ENCODE assay signal across 8 mouse cellular contexts in genomic region chr5:92138093-92138621, GRCm38 (mm10). TPM values are rescaled to one million over a fixed set of nuclear protein-coding genes. Genes with fewer than 3 reads are reported as not detected.
DNase-seq lines count a peak whose midpoint lies in the region; ATAC-seq lines count a peak whose summit lies in the region.

No protein-coding gene starts in this region.

- H3K4me1 ChIP-seq in embryonic facial prominence, embryonic 12.5 days = peaks cover 21% of the 10 kb centered on the region
- H3K4me1 ChIP-seq in heart, embryonic 10.5 days = peaks cover 25% of the 10 kb centered on the region
- peaks cover 12% of the 10 kb centered on the region for H3K4me1 ChIP-seq in lung, embryonic 16.5 days (replicated peaks; ENCODE audit: control insufficient read depth, insufficient read depth, low read length)

- H3K36me3 ChIP-seq in embryonic facial prominence, embryonic 12.5 days = no peaks in the 10 kb centered on the region
- H3K36me3 ChIP-seq in heart, embryonic 10.5 days = 0 out of 2 replicates have a peak, but pooled peaks cover 2% of the 10 kb centered on the region
- no peaks in the 10 kb centered on the region for H3K36me3 ChIP-seq in lung, embryonic 16.5 days (ENCODE audit: control insufficient read depth, insufficient read depth, low read length)

- peak overlapping the region; percentile 90 for H3K9ac ChIP-seq in embryonic facial prominence, embryonic 12.5 days
- H3K9ac ChIP-seq in lung, embryonic 16.5 days (ENCODE audit: low read length) = peak overlapping the region; percentile 69

- no peaks in the 10 kb centered on the region for H3K27me3 ChIP-seq in embryonic facial prominence, embryonic 12.5 days
- H3K27me3 ChIP-seq in heart, embryonic 10.5 days (ENCODE audit: insufficient read depth, poor library complexity, severe bottlenecking) = no peaks in the 10 kb centered on the region
- no peaks in the 10 kb centered on the region for H3K27me3 ChIP-seq in lung, embryonic 16.5 days (ENCODE audit: control insufficient read depth, insufficient read depth, low read depth, low read length)

- DNase-seq in B cell, adult 2 months = peak; percentile 59 to 65
- DNase-seq in MEL-GATA-1-ER (ENCODE audit: extremely low read depth, low read depth) = peak; percentile 37
- DNase-seq in heart, embryonic 10.5 days (ENCODE audit: low spot score) = peak; percentile 82
- DNase-seq in kidney, adult 9 months = peak; percentile 44
- peak; percentile 49 for DNase-seq in ovary, postnatal 36 days (ENCODE audit: low spot score)
- peak; percentile 29 to 34 for DNase-seq in urinary bladder, postnatal 36 days (ENCODE audit: low spot score in 2 of 2)

- WGBS in embryonic facial prominence, embryonic 12.5 days = 0% methylated on average over 42 of the region's 43 CpGs
- WGBS in heart, embryonic 10.5 days = under 1% methylated on average over 40 of the region's 43 CpGs
- WGBS in lung, embryonic 16.5 days = under 1% methylated on average over 13 of the region's 43 CpGs

- no peaks in the 10 kb centered on the region for H3K9me3 ChIP-seq in embryonic facial prominence, embryonic 12.5 days
- no peaks in the 10 kb centered on the region for H3K9me3 ChIP-seq in heart, embryonic 10.5 days
- H3K9me3 ChIP-seq in lung, embryonic 16.5 days (ENCODE audit: control insufficient read depth, low read length) = no peaks in the 10 kb centered on the region

- peak overlapping the region; percentile 79 for H3K27ac ChIP-seq in embryonic facial prominence, embryonic 12.5 days
- peak overlapping the region; percentile 93 for H3K27ac ChIP-seq in heart, embryonic 10.5 days
- peak overlapping the region; percentile 4; the same call in 1 of the 2 replicates for H3K27ac ChIP-seq in lung, embryonic 16.5 days (ENCODE audit: low read length)

- peak overlapping the region; percentile 59 for H3K4me2 ChIP-seq in embryonic facial prominence, embryonic 12.5 days (replicated peaks)
- H3K4me2 ChIP-seq in lung, embryonic 16.5 days (ENCODE audit: low read depth, low read length) = peak overlapping the region; percentile 75

- ATAC-seq in embryonic facial prominence, embryonic 12.5 days (ENCODE audit: insufficient number of reproducible peaks, insufficient read depth, low FRiP score, low TSS enrichment) = peak; percentile 80
- peak; percentile 73 for ATAC-seq in lung, embryonic 16.5 days (ENCODE audit: low read depth)

- H3K4me3 ChIP-seq in embryonic facial prominence, embryonic 12.5 days = peak overlapping the region; percentile 85
- peak overlapping the region; percentile 91 for H3K4me3 ChIP-seq in heart, embryonic 10.5 days
- peak overlapping the region; percentile 55 for H3K4me3 ChIP-seq in lung, embryonic 16.5 days (ENCODE audit: low read length)

RNA-seq across cellular contexts. Expression of gene Uso1, which starts 0.4 kb away (rescaled TPM):
- 45.7 and 49.3 TPM in 2 replicates for polyA plus RNA-seq in embryonic facial prominence, embryonic 12.5 days (2016; fragmentation: Nextera tagmentation; extraction: Ambion mirVana)
- polyA plus RNA-seq in heart, embryonic 10.5 days (2016; fragmentation: Nextera tagmentation; extraction: Ambion mirVana) = 40.4 and 48.9 TPM in 2 replicates
- 37.7 and 38.3 TPM in 2 replicates for polyA plus RNA-seq in lung, embryonic 16.5 days (2015; fragmentation: Nextera tagmentation; extraction: Ambion mirVana)

RNA-seq across cellular contexts. Expression of gene G3bp2, which starts 54.6 kb away (rescaled TPM):
- polyA plus RNA-seq in embryonic facial prominence, embryonic 12.5 days (2016; fragmentation: Nextera tagmentation; extraction: Ambion mirVana) = 218 and 225 TPM in 2 replicates
- polyA plus RNA-seq in heart, embryonic 10.5 days (2016; fragmentation: Nextera tagmentation; extraction: Ambion mirVana) = 207 and 210 TPM in 2 replicates
- 124 and 144 TPM in 2 replicates for polyA plus RNA-seq in lung, embryonic 16.5 days (2015; fragmentation: Nextera tagmentation; extraction: Ambion mirVana)

Comparison
In these comparisons a context has a peak if more than half of its experiments do, and no peak if none do; other contexts are left out.
1. Peak in every context shown above with its lines: DNase-seq, ATAC-seq, H3K4me3 ChIP-seq and H3K27ac ChIP-seq.
2. DNase-seq: peak in every context shown above with its lines; median percentile 82 in heart, embryonic 10.5 days; 62 in B cell, adult 2 months; 49 in ovary, postnatal 36 days; 44 in kidney, adult 9 months; 37 in MEL-GATA-1-ER; 32 in urinary bladder, postnatal 36 days.
3. H3K27ac ChIP-seq: peak in every context shown above with its lines; median percentile 93 in heart, embryonic 10.5 days; 79 in embryonic facial prominence, embryonic 12.5 days; 4 in lung, embryonic 16.5 days.